Mouse (Mus musculus): Measurements from ENCODE around the gene Mfsd4a.

Mfsd4a gene

GRCm38 (mm10) chr1:132022107-132022506 is 45.8 kb downstream of the Mfsd4a start:
- no peak for DNase-seq (ENCODE audit: inconsistent age in 2 of 2, low spot score in 1 of 2)

- no peak for DNase-seq (ENCODE audit: inconsistent age in 2 of 2, low spot score in 1 of 2)
Measured at GRCm38 (mm10) chr1:132019876-132020275, 48.0 kb downstream of the Mfsd4a start.

- DNase-seq (ENCODE audit: inconsistent age in 2 of 2, low spot score in 1 of 2), result no peak
Measured at GRCm38 (mm10) chr1:132016691-132017090, 51.2 kb downstream of the Mfsd4a start.

GRCm38 (mm10) chr1:132014800-132015199 is 53.1 kb downstream of the Mfsd4a start:
- DNase-seq (ENCODE audit: inconsistent age in 2 of 2, low spot score in 1 of 2), result no peak

- DNase-seq (ENCODE audit: inconsistent age in 2 of 2, low spot score in 1 of 2), result no peak
Measured at GRCm38 (mm10) chr1:132012861-132013260, 55.0 kb downstream of the Mfsd4a start.

GRCm38 (mm10) chr1:132011785-132012184 is 56.1 kb downstream of the Mfsd4a start:
- no peak for DNase-seq (ENCODE audit: inconsistent age in 2 of 2, low spot score in 1 of 2)

GRCm38 (mm10) chr1:132010632-132011501 is 57.0 kb downstream of the Mfsd4a start:
- peak in 1 of 2 experiments; percentile 47 for DNase-seq (ENCODE audit: inconsistent age in 2 of 2, low spot score in 1 of 2)

GRCm38 (mm10) chr1:132008881-132009644 is 58.8 kb downstream of the Mfsd4a start:
- DNase-seq (ENCODE audit: inconsistent age in 2 of 2, low spot score in 1 of 2), result peak in 1 of 2 experiments; percentile 56

- peak; percentile 89 to 96 for DNase-seq (ENCODE audit: inconsistent age in 2 of 2, low spot score in 1 of 2)
Measured at GRCm38 (mm10) chr1:132007828-132008827, 59.7 kb downstream of the Mfsd4a start.

- peak; percentile 93 to 97 for DNase-seq (ENCODE audit: inconsistent age in 2 of 2, low spot score in 1 of 2)
Measured at GRCm38 (mm10) chr1:132007282-132007815, 60.5 kb downstream of the Mfsd4a start, which contains the start of gene Elk4. Gene Elk4 (plus strand): TSS chr1:132007607.

GRCm38 (mm10) chr1:132006721-132007120 is 61.1 kb downstream of the Mfsd4a start:
- DNase-seq (ENCODE audit: inconsistent age in 2 of 2, low spot score in 1 of 2), result peak in 1 of 2 experiments; percentile 54

- DNase-seq (ENCODE audit: inconsistent age in 2 of 2, low spot score in 1 of 2), result peak; percentile 32 to 63
Measured at GRCm38 (mm10) chr1:132006046-132006445, 61.8 kb downstream of the Mfsd4a start.

GRCm38 (mm10) chr1:132005466-132005865 is 62.4 kb downstream of the Mfsd4a start:
- no peak for DNase-seq (ENCODE audit: inconsistent age in 2 of 2, low spot score in 1 of 2)

GRCm38 (mm10) chr1:132004574-132005180 is 63.2 kb downstream of the Mfsd4a start:
- no peak for DNase-seq (ENCODE audit: inconsistent age in 2 of 2, low spot score in 1 of 2)

- DNase-seq (ENCODE audit: inconsistent age in 2 of 2, low spot score in 1 of 2), result no peak
Measured at GRCm38 (mm10) chr1:132003817-132004216, 64.0 kb downstream of the Mfsd4a start.

GRCm38 (mm10) chr1:132003111-132003510 is 64.8 kb downstream of the Mfsd4a start:
- no peak for DNase-seq (ENCODE audit: inconsistent age in 2 of 2, low spot score in 1 of 2)

- no peak for DNase-seq (ENCODE audit: inconsistent age in 2 of 2, low spot score in 1 of 2)
Measured at GRCm38 (mm10) chr1:132001880-132002330, 66.0 kb downstream of the Mfsd4a start.

GRCm38 (mm10) chr1:132000506-132000905 is 67.4 kb downstream of the Mfsd4a start:
- no peak for DNase-seq (ENCODE audit: inconsistent age in 2 of 2, low spot score in 1 of 2)

- DNase-seq (ENCODE audit: inconsistent age in 2 of 2, low spot score in 1 of 2), result peak; percentile 55 to 87
Measured at GRCm38 (mm10) chr1:131995062-131995461, 72.8 kb downstream of the Mfsd4a start.

Data from adrenal gland, adult (tissue).